Mouse (Mus musculus) forebrain, postnatal 0 days (tissue): ENCODE results near the gene Cftr. TPM values are rescaled to one million over a fixed set of nuclear protein-coding genes. Genes with fewer than 3 reads are reported as not detected.
A peak's percentile ranks its signal among the peaks of the same experiment; 100 is the strongest.

Experiments used
- ATAC-seq: fragments of 200-750 bp; cut with Nextera tagmentation; 2 replicates; pipeline ENCODE4 v1.8.0; 2017; ENCODE audit warnings: mild to moderate bottlenecking, moderate library complexity
- DNase-seq: peaks from one replicate; pipeline ENCODE4 v3.0.0-alpha.2; 2015
- H3K27ac ChIP-seq: fragments of 300-500 bp; sonication (generic); 2 replicates; pipeline ENCODE4 v1.5.1; 2014; ENCODE audit warnings: low read depth, mild to moderate bottlenecking, antibody characterized with exemption, low read length, moderate library complexity, mixed read lengths
- H3K27me3 ChIP-seq: fragments of 300-500 bp; sonication (generic); 2 replicates; pipeline ENCODE4 v1.6.1; 2014; ENCODE audit warnings: mild to moderate bottlenecking, low read length, mixed read lengths; ENCODE audit not compliant: insufficient read depth
- H3K36me3 ChIP-seq: fragments of 300-500 bp; sonication (generic); 2 replicates; pipeline ENCODE4 v1.6.1; 2014; ENCODE audit warnings: mild to moderate bottlenecking, moderate library complexity; ENCODE audit not compliant: insufficient read depth
- H3K4me1 ChIP-seq: fragments of 300-500 bp; sonication (generic); 2 replicates; pipeline ENCODE4 v1.6.1; 2014; ENCODE audit warnings: antibody characterized with exemption; ENCODE audit not compliant: insufficient read depth
- H3K4me2 ChIP-seq: fragments of 300-500 bp; sonication (generic); 2 replicates; pipeline ENCODE4 v1.6.1; 2014; ENCODE audit warnings: low read depth, mild to moderate bottlenecking, moderate library complexity
- H3K4me3 ChIP-seq: fragments of 300-500 bp; sonication (generic); 2 replicates; pipeline ENCODE4 v1.5.1; 2014; ENCODE audit warnings: low read depth, low read length, mixed read lengths
- H3K9ac ChIP-seq: fragments of 300-500 bp; sonication (generic); 2 replicates; pipeline ENCODE4 v1.6.1; 2014; ENCODE audit warnings: mild to moderate bottlenecking
- H3K9me3 ChIP-seq: fragments of 300-500 bp; sonication (generic); 2 replicates; pipeline ENCODE4 v1.6.1; 2016; ENCODE audit warnings: low read length
- CTCF ChIP-seq: sonication (generic); IDR thresholded peaks from 2 replicates; pipeline ENCODE4 v1.5.1; 2016; ENCODE audit warnings: antibody characterized with exemption, control low read depth, low read depth
- WGBS: fragments of 180-500 bp; shearing (Covaris S2); extraction: QIAGEN DNeasy Blood & Tissue Kit; methylation state at CpG from one replicate; pipeline ENCODE4 v1.1.7; 2014; 5-methylcytosine and 5-hydroxymethylcytosine counted together
- polyA plus RNA-seq: library from polyadenylated mRNA; unstranded; fragments of >200 nt; fragmentation: Nextera tagmentation; extraction: Ambion mirVana; gene quantifications from 2 replicates; pipeline ENCODE4 v1.2.1, GENCODE M21; 2015
- total RNA-seq: library from RNA; depleted of rRNA; stranded (reverse); fragments of >200 nt; gene quantifications from 2 replicates; pipeline ENCODE4 v1.2.3, GENCODE M21; 2014

Cftr gene
- total and polyA plus RNA-seq, 2 experiments from 2014 or later, result 0.17 to 1.3 TPM

- Histone ChIP-seq H3K4me1 (no peaks in the 10 kb centered on the region), H3K9ac (no peak overlapping the region), H3K4me2 (no peak overlapping the region), H3K27ac (no peak overlapping the region), H3K36me3 (no peaks in the 10 kb centered on the region), H3K9me3 (no peaks in the 10 kb centered on the region), H3K4me3 (no peak overlapping the region), H3K27me3 (no peaks in the 10 kb centered on the region)
- WGBS, result 84% methylated on average over 2 of the region's 2 CpGs
- no peak for TF ChIP-seq CTCF
- no peak for DNase-seq
- ATAC-seq, result no peak
These were observed 7.0 kb downstream of the Cftr start for GRCm38 (mm10) chr6:18177509-18177908.

- 64% methylated on average over 3 of the region's 3 CpGs for WGBS
- Histone ChIP-seq H3K4me3 (no peak overlapping the region), H3K27me3 (no peaks in the 10 kb centered on the region), H3K9me3 (no peaks in the 10 kb centered on the region), H3K9ac (no peak overlapping the region), H3K4me2 (no peak overlapping the region), H3K36me3 (no peaks in the 10 kb centered on the region), H3K27ac (no peak overlapping the region), H3K4me1 (no peaks in the 10 kb centered on the region)
- ATAC-seq (no peak; the same call in 1 of the 2 replicates), DNase-seq (no peak)
- TF ChIP-seq CTCF, result no peak
These were observed 10.2 kb downstream of the Cftr start for GRCm38 (mm10) chr6:18180665-18181064.

- ATAC-seq (no peak), DNase-seq (no peak)
- H3K4me1 ChIP-seq, result no peaks in the 10 kb centered on the region
- no peaks in the 10 kb centered on the region for H3K9me3 ChIP-seq
- no peaks in the 10 kb centered on the region for H3K27me3 ChIP-seq
- H3K4me3 ChIP-seq, result no peak overlapping the region
- no peak overlapping the region for H3K9ac ChIP-seq
- no peaks in the 10 kb centered on the region for H3K36me3 ChIP-seq
- no peak overlapping the region for H3K27ac ChIP-seq
- H3K4me2 ChIP-seq, result no peak overlapping the region
- TF ChIP-seq CTCF, result no peak
These were observed 12.4 kb downstream of the Cftr start for GRCm38 (mm10) chr6:18182903-18183302.

- Histone ChIP-seq H3K36me3 (no peaks in the 10 kb centered on the region), H3K27me3 (no peaks in the 10 kb centered on the region), H3K4me1 (no peaks in the 10 kb centered on the region), H3K9me3 (no peaks in the 10 kb centered on the region), H3K27ac (no peak overlapping the region), H3K4me2 (no peak overlapping the region), H3K9ac (no peak overlapping the region), H3K4me3 (no peak overlapping the region)
- no peak for TF ChIP-seq CTCF
- DNase-seq (no peak), ATAC-seq (no peak)
- WGBS, result 80% methylated on average over 1 of the region's 1 CpGs
These were observed 50.2 kb downstream of the Cftr start for GRCm38 (mm10) chr6:18220691-18221090.

GRCm38 (mm10) chr6:18223206-18223605 is 52.7 kb downstream of the Cftr start:
- H3K36me3 ChIP-seq, result no peaks in the 10 kb centered on the region
- no peak overlapping the region for H3K4me2 ChIP-seq
- TF ChIP-seq CTCF, result no peak
- H3K9ac ChIP-seq, result no peak overlapping the region
- no peaks in the 10 kb centered on the region for H3K4me1 ChIP-seq
- no peak overlapping the region for H3K27ac ChIP-seq
- WGBS, result 96% methylated on average over 4 of the region's 4 CpGs
- H3K4me3 ChIP-seq, result no peak overlapping the region
- no peaks in the 10 kb centered on the region for H3K9me3 ChIP-seq
- H3K27me3 ChIP-seq, result no peaks in the 10 kb centered on the region
- no peak for ATAC-seq
- no peak for DNase-seq

- no peak overlapping the region for H3K9ac ChIP-seq
- H3K9me3 ChIP-seq, result no peaks in the 10 kb centered on the region
- H3K4me1 ChIP-seq, result no peaks in the 10 kb centered on the region
- no peak overlapping the region for H3K27ac ChIP-seq
- WGBS, result 9% methylated on average over 3 of the region's 3 CpGs
- H3K36me3 ChIP-seq, result no peaks in the 10 kb centered on the region
- no peak for TF ChIP-seq CTCF
- H3K4me2 ChIP-seq, result no peak overlapping the region
- ATAC-seq (no peak), DNase-seq (no peak)
- H3K4me3 ChIP-seq, result no peak overlapping the region
- no peaks in the 10 kb centered on the region for H3K27me3 ChIP-seq
These were observed 54.7 kb downstream of the Cftr start for GRCm38 (mm10) chr6:18225157-18225556.

GRCm38 (mm10) chr6:18246495-18246894 is 76.0 kb downstream of the Cftr start:
- 2% methylated on average over 1 of the region's 1 CpGs for WGBS
- Histone ChIP-seq H3K9me3 (no peaks in the 10 kb centered on the region), H3K4me2 (no peak overlapping the region), H3K9ac (no peak overlapping the region), H3K4me1 (no peaks in the 10 kb centered on the region), H3K27ac (no peak overlapping the region), H3K4me3 (no peak overlapping the region), H3K36me3 (no peaks in the 10 kb centered on the region), H3K27me3 (no peaks in the 10 kb centered on the region)
- DNase-seq (no peak), ATAC-seq (peak; percentile 32; the same call in 1 of the 2 replicates)
- no peak for TF ChIP-seq CTCF
